Mouse (Mus musculus) kidney, embryonic 14.5 days (tissue): ENCODE results near the gene Fdps. TPM values are rescaled to one million over a fixed set of nuclear protein-coding genes. Genes with fewer than 3 reads are reported as not detected.

ENCODE experiments used
- ATAC-seq: fragments of 200-750 bp; cut with Nextera tagmentation; 2 replicates; pipeline ENCODE4 v1.8.0; 2017; ENCODE audit warnings: moderate number of reproducible peaks, mild to moderate bottlenecking, moderate TSS enrichment, moderate library complexity; ENCODE audit not compliant: low FRiP score, low TSS enrichment
- H3K27ac ChIP-seq: fragments of 300-500 bp; sonication (generic); 2 replicates; pipeline ENCODE4 v1.5.1; 2014; ENCODE audit warnings: low read depth, mild to moderate bottlenecking, low read length, moderate library complexity, mixed read lengths
- H3K27me3 ChIP-seq: fragments of 300-500 bp; sonication (generic); 2 replicates; pipeline ENCODE4 v1.6.1; 2014; ENCODE audit warnings: mild to moderate bottlenecking, low read length; ENCODE audit not compliant: control insufficient read depth, insufficient read depth
- H3K36me3 ChIP-seq: fragments of 300-500 bp; sonication (generic); 2 replicates; pipeline ENCODE4 v1.6.1; 2014; ENCODE audit warnings: low read length, mixed read lengths; ENCODE audit not compliant: control insufficient read depth, insufficient read depth
- H3K4me1 ChIP-seq: fragments of 300-500 bp; sonication (generic); 2 replicates; pipeline ENCODE4 v1.6.1; 2014; ENCODE audit warnings: low read length, mixed read lengths; ENCODE audit not compliant: control insufficient read depth, insufficient read depth
- H3K4me2 ChIP-seq: fragments of 300-500 bp; sonication (generic); replicated peaks from 2 replicates; pipeline ENCODE4 v1.6.1; 2014; ENCODE audit warnings: low read depth, mild to moderate bottlenecking, low read length
- H3K4me3 ChIP-seq: fragments of 300-500 bp; sonication (generic); 2 replicates; pipeline ENCODE4 v1.5.1; 2014; ENCODE audit warnings: mild to moderate bottlenecking, low read length
- H3K9ac ChIP-seq: fragments of 300-500 bp; sonication (generic); 2 replicates; pipeline ENCODE4 v1.6.1; 2014; ENCODE audit warnings: low read depth, mild to moderate bottlenecking, low read length, moderate library complexity
- H3K9me3 ChIP-seq: fragments of 300-500 bp; sonication (generic); 2 replicates; pipeline ENCODE4 v1.6.1; 2016; ENCODE audit warnings: low read length; ENCODE audit not compliant: control insufficient read depth
- WGBS: fragments of 180-500 bp; shearing (Covaris S2); extraction: QIAGEN DNeasy Blood & Tissue Kit; methylation state at CpG from one replicate; pipeline ENCODE4 v1.1.7; 2014; 5-methylcytosine and 5-hydroxymethylcytosine counted together
- polyA plus RNA-seq: library from polyadenylated mRNA; unstranded; fragments of >200 nt; fragmentation: Nextera tagmentation; extraction: Ambion mirVana; gene quantifications from 2 replicates; pipeline ENCODE4 v1.2.1, GENCODE M21; 2014

Gene Fdps
- polyA plus RNA-seq, 1 experiment from 2014 or later, result 186 TPM

- no peak for ATAC-seq
- Histone ChIP-seq H3K4me3 (no peak overlapping the region), H3K27me3 (no peaks in the 10 kb centered on the region), H3K9ac (no peak overlapping the region), H3K4me2 (no peak overlapping the region), H3K4me1 (no peaks in the 10 kb centered on the region), H3K36me3 (no peaks in the 10 kb centered on the region), H3K9me3 (no peaks in the 10 kb centered on the region), H3K27ac (no peak overlapping the region)
- WGBS, result 85% methylated on average over 7 of the region's 7 CpGs
Observed at GRCm38 (mm10) chr3:89133063-89133450, 31.3 kb upstream of the Fdps start.

DNA sequence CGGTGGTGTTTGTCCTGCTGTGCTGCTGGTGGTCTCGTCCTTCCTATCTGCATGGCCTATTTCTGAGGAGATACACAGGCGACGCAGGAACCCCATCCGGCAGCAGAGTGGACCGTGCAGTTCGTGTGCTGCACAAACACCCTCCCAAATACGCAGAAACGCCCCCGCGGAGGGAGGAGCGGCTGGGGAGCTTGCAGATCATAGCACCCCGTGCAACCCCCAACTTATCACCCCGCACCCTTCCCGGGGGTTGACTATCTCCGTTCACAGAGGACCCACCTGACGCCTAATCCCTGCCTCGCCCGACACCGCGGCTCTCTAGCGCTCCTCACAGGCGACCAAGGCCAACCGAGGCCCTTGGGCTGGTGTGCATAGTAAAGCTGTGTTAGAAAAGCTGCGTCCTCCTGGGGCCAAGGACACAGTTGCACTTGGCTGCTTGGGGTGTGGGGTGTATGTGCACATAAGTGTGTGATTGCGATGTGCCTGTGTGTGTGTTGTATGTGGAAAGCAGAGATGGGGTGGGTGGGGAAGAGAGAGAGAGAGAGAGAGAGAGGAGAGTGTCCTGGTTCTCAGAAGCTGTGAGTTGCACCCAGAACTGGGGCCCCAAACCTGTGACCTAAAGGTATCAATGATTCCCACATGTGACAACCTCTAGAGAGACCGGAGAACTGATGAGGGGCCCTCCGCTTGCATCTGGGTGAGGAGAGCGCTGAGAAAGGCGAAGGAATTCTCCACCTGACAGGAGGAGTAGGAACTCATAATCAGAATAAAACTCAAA, 30.7 kb upstream of the Fdps start:
- WGBS, result 17% methylated on average over 25 of the region's 30 CpGs
- H3K4me2 ChIP-seq, result peak overlapping the region; percentile 66
- no peaks in the 10 kb centered on the region for H3K9me3 ChIP-seq
- H3K27me3 ChIP-seq, result no peaks in the 10 kb centered on the region
- peak overlapping the region; percentile 50; the same call in 1 of the 2 replicates for H3K9ac ChIP-seq
- peak; percentile 59; the same call in 1 of the 2 replicates for ATAC-seq
- no peaks in the 10 kb centered on the region for H3K4me1 ChIP-seq
- H3K27ac ChIP-seq, result no peak overlapping the region
- no peaks in the 10 kb centered on the region for H3K36me3 ChIP-seq
- H3K4me3 ChIP-seq, result peak overlapping the region; percentile 36

DNA sequence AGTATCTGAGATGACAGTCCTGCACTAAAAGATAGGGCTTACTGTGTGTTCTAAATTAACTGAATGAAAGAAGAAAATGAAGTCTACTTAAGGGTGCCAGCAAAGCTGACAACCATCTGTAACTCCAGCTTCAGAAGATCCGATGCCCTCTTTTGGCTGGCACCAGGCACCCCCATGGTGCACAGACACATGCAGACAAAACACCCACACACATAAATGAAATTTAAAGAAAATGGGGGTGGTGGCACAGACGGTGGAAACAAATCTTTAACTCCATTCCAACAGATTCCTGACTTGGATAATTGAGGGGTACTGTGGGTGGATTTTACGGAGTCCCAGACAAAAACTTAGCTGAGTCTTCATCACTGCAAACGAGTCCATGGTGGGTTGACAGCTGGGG, 30.1 kb upstream of the Fdps start:
- ATAC-seq, result no peak
- no peaks in the 10 kb centered on the region for H3K36me3 ChIP-seq
- H3K4me3 ChIP-seq, result peak overlapping the region; percentile 36; the same call in 1 of the 2 replicates
- H3K9me3 ChIP-seq, result no peaks in the 10 kb centered on the region
- H3K27ac ChIP-seq, result no peak overlapping the region
- H3K27me3 ChIP-seq, result no peaks in the 10 kb centered on the region
- 50% methylated on average over 4 of the region's 4 CpGs for WGBS
- no peaks in the 10 kb centered on the region for H3K4me1 ChIP-seq
- peak overlapping the region; percentile 50; the same call in 1 of the 2 replicates for H3K9ac ChIP-seq
- peak overlapping the region; percentile 66 for H3K4me2 ChIP-seq

GRCm38 (mm10) chr3:89129908-89130307, 28.1 kb upstream of the Fdps start:
- Histone ChIP-seq H3K4me1 (no peaks in the 10 kb centered on the region), H3K9me3 (no peaks in the 10 kb centered on the region), H3K9ac (no peak overlapping the region), H3K4me3 (no peak overlapping the region), H3K36me3 (no peaks in the 10 kb centered on the region), H3K4me2 (no peak overlapping the region), H3K27me3 (no peaks in the 10 kb centered on the region), H3K27ac (no peak overlapping the region)
- no peak for ATAC-seq
- WGBS, result 90% methylated on average over 3 of the region's 3 CpGs

- H3K36me3 ChIP-seq, result no peaks in the 10 kb centered on the region
- H3K9me3 ChIP-seq, result no peaks in the 10 kb centered on the region
- no peak overlapping the region for H3K4me2 ChIP-seq
- H3K4me3 ChIP-seq, result no peak overlapping the region
- H3K4me1 ChIP-seq, result no peaks in the 10 kb centered on the region
- ATAC-seq, result no peak
- no peaks in the 10 kb centered on the region for H3K27me3 ChIP-seq
- 88% methylated on average over 3 of the region's 3 CpGs for WGBS
- no peak overlapping the region for H3K27ac ChIP-seq
- H3K9ac ChIP-seq, result no peak overlapping the region
Observed at GRCm38 (mm10) chr3:89125981-89126380, 24.2 kb upstream of the Fdps start.

DNA sequence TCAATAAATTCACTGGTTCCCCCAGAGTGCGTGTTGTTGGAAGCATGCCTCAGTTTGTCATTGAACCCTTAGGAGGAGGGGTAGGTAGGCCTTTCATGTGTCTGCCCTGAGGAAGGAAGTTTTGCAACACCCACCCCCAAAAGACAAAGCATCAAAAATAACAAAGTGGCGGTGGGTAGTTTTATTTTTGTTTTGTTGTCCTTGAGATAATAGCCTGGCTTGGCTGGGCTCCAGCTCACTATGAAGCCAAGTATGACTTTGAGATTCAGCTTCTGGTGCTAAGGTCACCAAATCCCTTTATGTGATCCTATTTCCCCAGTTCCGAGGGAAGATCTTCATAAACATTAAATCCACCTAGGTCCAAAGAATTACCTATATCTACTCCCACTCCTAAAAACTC, 22.5 kb upstream of the Fdps start:
- H3K9ac ChIP-seq, result no peak overlapping the region

DNA sequence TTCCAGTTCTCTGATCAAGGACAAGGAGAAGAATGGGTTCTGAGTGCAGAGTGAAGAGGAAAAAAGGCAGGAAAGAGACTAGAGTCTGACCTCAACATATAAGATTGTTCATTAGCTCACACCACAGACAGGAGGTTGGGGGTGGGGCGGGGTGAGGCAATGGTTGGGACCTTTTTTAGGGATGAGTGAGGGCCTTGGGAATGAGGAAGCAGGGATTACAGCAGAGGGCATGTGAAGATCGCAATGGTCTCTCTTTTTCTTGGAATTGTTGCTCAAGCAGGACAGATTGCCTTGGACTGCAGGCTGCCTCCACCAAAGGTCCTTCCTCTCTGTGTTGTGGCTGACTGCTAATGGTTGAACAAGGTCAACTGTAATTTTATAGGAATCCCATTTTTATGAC, 21.6 kb upstream of the Fdps start:
- Histone ChIP-seq H3K4me1 (no peaks in the 10 kb centered on the region), H3K9me3 (no peaks in the 10 kb centered on the region), H3K36me3 (no peaks in the 10 kb centered on the region), H3K27me3 (no peaks in the 10 kb centered on the region), H3K4me2 (no peak overlapping the region), H3K27ac (no peak overlapping the region), H3K9ac (no peak overlapping the region), H3K4me3 (no peak overlapping the region)
- no peak for ATAC-seq
- 73% methylated on average over 2 of the region's 2 CpGs for WGBS

More for the DNA sequence above, 22.5 kb upstream of the Fdps start:
- H3K4me2 ChIP-seq, result no peak overlapping the region
- WGBS, result 77% methylated on average over 3 of the region's 3 CpGs
- ATAC-seq, result no peak
- no peaks in the 10 kb centered on the region for H3K4me1 ChIP-seq
- no peak overlapping the region for H3K4me3 ChIP-seq
- no peaks in the 10 kb centered on the region for H3K27me3 ChIP-seq
- no peaks in the 10 kb centered on the region for H3K36me3 ChIP-seq
- H3K27ac ChIP-seq, result no peak overlapping the region
- H3K9me3 ChIP-seq, result no peaks in the 10 kb centered on the region

DNA sequence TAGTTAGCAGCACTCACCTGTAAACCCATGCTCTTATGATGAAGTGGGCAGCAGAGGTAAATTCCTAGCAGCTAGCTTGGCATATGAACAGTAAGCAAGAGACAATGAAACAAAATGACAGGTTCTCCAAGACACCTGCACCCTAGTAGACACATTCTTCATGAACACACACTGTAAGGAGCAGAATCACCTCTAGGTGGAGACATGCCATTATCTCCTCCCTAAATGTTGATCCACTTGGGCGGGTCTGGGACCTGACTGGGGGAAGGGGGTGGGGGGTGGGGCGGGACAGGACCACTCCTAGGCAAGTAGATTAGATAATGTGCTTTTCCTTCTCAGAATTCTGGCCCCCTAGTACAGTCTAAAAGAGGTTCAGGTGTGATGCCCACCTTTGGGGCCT, 13.8 kb upstream of the Fdps start:
- no peak overlapping the region for H3K4me2 ChIP-seq
- H3K27ac ChIP-seq, result no peak overlapping the region
- no peak overlapping the region for H3K9ac ChIP-seq
- H3K9me3 ChIP-seq, result no peaks in the 10 kb centered on the region; the same call in 1 of the 2 replicates
- no peak overlapping the region for H3K4me3 ChIP-seq
- H3K27me3 ChIP-seq, result no peaks in the 10 kb centered on the region
- peak; percentile 62; the same call in 1 of the 2 replicates for ATAC-seq
- H3K36me3 ChIP-seq, result no peaks in the 10 kb centered on the region
- H3K4me1 ChIP-seq, result no peaks in the 10 kb centered on the region
- WGBS, result 3% methylated on average over 2 of the region's 2 CpGs

DNA sequence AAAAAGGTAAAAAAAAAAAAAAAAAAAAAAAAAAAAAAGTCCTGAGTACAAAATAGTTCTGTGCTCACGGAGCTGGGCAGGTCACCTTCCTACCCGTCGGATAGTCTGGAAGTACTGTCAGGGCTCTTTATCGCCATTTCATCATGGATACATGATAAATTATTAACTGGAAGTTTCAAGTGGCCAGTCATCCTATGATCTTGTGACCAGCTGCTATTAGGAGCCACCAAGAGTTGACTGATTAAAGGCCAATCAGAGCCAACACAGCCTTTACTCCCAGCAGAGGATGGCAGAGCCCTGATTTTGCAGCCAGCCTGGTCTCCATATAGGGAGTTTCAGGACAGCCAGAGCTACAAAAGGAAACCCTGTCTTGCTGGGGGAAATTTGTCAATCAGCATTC, 11.3 kb upstream of the Fdps start:
- H3K36me3 ChIP-seq, result no peaks in the 10 kb centered on the region
- WGBS, result 66% methylated on average over 4 of the region's 4 CpGs
- no peak overlapping the region for H3K4me3 ChIP-seq
- no peaks in the 10 kb centered on the region; the same call in 1 of the 2 replicates for H3K9me3 ChIP-seq
- peak; percentile 60; the same call in 1 of the 2 replicates for ATAC-seq
- no peaks in the 10 kb centered on the region for H3K27me3 ChIP-seq
- no peaks in the 10 kb centered on the region for H3K4me1 ChIP-seq
- H3K27ac ChIP-seq, result no peak overlapping the region
- no peak overlapping the region for H3K4me2 ChIP-seq
- H3K9ac ChIP-seq, result no peak overlapping the region
